Mouse (Mus musculus): ENCODE results near the gene Dnm3.

DNA sequence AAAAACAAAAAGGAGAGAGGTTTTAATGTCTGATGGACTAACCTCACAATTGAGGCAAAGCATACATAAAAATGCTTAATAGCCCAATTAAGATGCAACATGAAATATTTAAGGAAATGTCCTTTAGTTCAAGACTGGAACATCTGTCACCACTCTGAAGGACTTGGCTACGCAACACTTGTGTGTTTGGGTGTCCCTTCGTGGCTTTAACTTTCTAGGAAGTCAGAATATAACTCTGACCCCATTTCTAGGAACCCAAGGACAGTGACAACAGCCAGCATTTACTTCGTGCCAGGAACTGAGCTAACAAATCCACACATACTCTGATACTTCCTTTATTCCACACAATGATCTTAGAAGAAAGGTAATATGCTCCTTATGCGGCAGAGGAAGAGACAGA is 237.1 kb downstream of the Dnm3 start:
- TF ChIP-seq CTCF (IDR thresholded peaks at IDR 0.05; ENCODE audit: extremely low read depth, insufficient read length, insufficient replicate concordance, low read depth, low read length) (no peak), POLR2A (IDR thresholded peaks at IDR 0.05; ENCODE audit: low read depth, low read length) (no peak)

All from small intestine, adult 2 months (tissue).